Mouse (Mus musculus): ENCODE results near the gene Mapk14.
A peak's percentile ranks its signal among the peaks of the same experiment; 100 is the strongest.

Mapk14 gene

DNA sequence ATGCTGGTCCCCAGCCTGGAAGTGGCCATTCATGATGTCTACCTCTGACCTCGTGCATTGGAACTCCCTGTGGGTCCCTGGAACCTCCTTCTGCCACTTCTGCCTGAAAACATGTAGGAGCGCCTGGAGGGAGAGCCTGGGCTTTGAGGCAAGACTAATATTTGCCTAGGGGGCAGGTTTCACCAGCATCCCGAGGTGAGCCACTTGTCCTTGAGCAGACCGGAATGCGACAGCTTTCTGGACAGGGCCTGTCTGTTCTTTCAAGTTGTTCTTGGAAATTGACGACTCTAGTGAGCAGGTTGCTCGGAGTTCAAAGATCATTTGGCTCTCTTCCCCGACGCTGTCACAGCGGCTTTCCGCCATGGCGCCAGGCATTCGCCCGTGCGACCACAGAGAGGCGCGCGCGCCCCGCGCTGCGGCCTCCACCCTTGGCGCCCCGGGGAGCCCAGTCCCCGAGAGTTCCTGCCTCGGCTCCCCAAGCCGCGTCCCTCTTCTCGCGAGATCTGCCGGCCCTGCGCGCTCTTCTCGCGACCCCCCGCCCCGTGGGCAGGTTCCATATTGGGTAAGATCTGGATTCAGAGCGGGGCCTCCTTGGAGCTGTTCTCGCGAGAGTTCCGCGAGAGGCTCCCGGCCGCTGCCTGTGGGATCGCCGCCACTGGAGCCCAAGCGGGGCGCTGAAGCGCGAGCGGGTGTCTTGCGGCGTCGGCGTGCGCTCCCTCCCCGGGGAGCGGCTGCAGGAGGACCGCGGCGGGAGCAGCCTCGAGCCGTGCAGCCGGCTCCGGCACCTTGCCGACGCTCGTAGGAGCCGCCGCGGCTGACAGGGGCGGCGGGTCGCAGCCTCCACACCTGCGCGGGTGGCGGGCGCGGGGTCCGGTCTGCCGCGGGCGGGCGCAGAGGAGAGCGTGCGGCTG, at the start of gene Mapk14:
TSS of gene Mapk14 (plus strand) at position 554 of the 911 bp plus-strand sequence.
- peak; percentile 99 to 100 for DNase-seq (ENCODE audit: low spot score in 2 of 2)

DNA sequence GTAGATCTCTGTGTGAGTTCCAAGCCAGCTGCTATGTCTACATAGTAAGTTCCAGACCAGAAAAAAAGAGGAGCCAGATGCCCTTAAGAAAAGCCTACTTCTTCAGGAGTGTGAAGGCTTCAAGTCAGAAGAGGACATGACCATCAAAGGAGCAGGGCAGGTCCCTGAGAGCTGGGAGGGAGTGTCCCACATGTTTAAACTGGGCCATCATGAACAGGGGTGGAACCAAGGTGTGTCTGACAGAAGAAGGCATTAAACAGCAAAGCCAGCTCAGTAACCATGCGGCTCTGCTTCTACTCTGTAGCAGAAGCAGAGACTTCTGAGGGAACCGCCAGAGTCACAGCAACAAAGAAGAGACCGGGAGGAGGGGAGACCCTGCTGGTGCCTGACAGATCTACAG, 47.4 kb upstream of the Mapk14 start:
- DNase-seq (ENCODE audit: low spot score in 2 of 2) = no peak

DNA sequence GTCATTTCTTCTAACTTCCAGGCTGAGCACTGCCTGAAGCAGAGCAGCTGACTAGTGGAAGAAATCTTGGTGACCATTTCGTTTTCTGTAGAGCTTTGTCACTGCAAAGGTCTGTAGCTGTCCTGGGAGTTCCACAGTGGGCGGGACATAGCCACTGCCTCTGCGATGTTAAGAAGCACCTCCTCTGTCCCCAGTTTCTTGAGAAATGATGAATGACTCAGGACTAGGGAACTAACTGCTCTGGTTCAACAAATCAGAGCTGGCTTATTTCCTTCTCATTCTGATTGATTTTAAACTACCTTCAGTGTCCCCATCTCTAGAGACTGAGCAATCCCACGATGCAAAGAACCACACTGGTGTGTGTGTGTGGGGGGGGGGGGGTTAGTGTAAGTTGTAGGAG, 47.0 kb upstream of the Mapk14 start:
- no peak for DNase-seq (ENCODE audit: low spot score in 2 of 2)

DNA sequence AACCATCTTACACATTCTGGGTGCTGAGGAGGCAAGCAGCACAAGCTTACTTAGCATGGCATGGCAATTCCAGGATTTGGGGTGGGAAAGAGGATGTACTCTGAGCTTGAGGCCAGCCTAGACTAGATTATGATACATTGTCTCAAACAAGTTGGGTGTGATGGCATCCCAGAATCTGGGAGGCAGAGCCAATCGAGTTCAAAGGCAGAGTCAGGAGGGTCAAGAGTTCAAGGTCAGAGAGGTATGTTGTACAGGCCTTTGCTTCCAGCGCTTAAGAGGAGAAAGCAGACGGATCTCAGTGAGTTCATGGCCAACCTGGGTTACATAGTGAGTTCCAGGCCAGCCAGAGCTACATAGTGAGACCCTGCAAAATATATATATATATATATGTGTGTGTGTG, 44.9 kb upstream of the Mapk14 start:
- DNase-seq (ENCODE audit: low spot score in 2 of 2) = no peak

DNA sequence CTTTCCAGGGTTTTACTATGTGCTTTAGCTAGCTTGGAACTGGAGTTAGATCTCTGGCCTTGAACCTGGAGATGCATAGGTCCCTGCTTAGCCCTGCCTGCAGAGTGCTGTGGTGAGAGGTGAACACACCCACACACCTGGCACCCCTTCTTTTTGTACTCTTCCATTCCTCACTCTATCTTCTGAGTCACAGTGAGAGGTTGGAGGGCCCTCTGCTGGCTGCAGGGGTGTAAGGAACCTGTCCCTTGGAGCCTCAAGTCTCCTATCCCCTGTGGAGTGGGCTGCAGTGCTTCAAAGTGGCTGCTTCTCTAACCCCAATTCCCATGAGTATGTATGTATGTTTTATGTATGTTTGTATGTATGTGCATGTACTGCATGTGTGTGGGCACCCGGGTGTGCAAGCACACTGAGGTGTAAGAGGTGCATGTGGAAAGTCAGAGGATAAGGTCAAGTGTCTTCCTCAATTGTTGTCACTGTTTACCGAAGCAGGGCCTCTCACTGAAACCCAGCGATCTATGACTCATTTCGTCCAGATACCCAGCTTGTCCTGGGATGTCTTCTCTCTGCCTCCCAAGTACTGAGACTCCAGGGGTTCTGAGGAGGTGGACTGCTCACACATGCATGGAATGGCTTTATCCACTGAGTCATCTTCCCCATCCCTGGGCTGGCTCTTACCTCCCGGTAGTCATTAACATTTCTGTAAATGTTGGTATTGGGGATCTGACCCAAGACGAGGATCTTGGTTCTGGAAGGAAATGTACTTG, 42.3 kb upstream of the Mapk14 start:
- DNase-seq (ENCODE audit: low spot score in 2 of 2) = peak; percentile 73 to 79

DNA sequence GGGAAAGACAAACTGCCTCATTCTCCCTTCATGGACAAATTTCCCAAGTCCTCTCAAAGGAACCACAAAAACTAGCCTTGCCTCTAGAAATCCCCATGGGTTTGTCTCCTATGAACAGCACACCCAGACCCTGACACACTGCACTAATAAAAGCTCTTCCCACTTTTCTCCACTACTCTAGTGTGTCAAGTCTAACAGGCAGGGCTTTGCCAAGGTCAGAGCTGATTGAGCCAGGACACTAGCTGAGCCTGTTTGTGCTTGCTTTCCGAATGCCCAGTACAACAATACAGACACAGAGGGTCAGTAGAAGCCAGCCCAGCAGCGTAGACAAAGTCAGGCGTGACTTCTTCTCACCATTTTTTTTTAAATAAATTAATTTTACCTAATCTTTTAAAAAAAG, 40.9 kb upstream of the Mapk14 start:
- no peak for DNase-seq (ENCODE audit: low spot score in 2 of 2)

DNA sequence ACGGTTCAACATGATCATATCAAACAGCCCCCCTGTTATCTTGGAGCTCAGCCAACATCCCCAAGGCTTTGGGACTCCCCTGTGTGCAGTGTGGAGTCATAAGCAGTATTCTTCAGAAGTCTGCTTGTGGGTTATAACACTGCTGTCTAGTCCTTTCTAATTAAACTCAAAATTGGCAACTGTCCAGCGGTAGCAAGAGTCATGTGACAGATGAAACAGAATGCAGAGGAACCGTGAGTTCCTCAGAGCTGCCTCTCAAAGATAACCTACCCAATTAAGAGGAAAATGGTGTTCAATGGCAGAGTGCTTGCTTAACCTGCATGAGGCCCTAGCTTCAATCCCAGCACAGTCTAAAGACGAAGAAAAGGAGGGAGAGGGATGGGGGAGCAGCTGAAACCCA, 33.2 kb upstream of the Mapk14 start:
- DNase-seq (ENCODE audit: low spot score in 2 of 2) = peak in 1 of 2 experiments; percentile 23

DNA sequence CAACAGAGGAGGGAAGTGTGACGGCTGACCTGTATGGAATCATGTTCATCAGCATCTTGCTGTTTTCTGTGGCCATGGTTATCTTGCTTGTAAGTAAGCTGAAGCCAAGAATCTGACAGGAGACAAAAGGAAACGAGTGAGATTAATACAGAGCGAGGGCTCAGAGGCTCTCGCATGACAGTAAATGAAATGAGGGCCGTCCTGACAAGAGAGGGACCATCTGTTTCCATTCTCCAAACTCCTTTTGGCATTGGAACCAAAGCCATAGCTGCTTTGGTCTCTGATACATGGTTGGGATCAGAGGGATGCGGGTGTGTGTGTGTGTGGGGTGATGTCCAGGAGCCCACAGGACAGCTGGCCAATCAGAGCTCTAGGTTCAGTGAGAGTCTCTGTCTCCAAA, 31.6 kb upstream of the Mapk14 start:
- DNase-seq (ENCODE audit: low spot score in 2 of 2) = no peak

DNA sequence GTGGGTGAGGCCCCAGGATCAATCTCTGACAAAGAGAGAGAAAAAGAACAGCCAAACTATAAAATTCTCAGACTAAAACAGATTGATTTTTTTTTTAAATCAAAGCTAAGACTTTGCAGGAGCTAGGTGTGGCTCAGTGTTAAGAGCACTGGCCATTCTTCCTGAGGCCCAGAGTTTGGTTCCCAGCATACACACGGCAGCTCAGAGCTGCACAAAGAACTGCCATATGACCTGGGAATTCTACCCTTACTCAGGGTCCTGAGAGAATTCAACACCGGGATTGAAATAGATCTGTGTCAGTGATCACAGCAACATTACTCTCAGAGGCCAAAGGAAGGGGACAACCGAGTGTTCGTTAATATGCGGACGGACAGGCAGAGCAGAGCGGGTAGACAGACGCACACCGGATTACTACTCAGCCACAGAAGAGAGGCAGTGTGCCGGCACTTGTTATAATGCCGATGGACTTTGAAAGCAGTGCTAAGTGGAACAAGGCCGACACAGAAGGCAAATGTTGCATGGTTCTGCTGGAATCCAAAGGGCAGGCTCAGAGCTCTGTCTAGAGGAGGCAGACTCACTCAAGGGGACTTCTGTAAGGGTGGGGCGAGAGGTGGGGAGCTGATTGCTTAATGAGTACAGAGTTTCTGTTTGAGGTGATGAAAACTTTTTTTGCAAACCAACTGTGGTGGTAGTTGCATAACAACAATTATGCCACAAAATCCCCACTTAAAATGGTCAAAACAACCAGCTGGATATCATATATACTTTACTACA, 8.6 kb upstream of the Mapk14 start:
- DNase-seq (ENCODE audit: low spot score in 2 of 2) = no peak

DNA sequence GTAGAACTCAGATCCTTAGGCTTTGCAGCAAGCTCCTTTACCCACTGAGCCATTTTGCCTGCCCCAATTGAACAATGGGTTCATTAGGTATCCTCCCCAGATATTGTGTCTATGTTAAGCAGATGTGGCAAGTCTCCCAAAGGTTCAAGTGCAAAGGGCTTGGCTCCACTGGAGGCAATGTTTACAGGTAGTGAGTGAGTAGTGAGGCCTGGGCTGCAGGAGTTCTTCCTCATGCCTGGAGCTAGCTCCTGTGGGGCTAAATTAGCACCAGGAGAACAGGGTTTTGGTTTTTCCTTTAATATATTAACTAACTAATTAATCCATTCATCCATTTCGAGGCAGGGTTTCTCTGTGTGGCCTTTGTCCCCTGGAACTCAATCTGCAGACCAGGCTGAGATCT, 7.5 kb upstream of the Mapk14 start:
- DNase-seq (ENCODE audit: low spot score in 2 of 2) = no peak

DNA sequence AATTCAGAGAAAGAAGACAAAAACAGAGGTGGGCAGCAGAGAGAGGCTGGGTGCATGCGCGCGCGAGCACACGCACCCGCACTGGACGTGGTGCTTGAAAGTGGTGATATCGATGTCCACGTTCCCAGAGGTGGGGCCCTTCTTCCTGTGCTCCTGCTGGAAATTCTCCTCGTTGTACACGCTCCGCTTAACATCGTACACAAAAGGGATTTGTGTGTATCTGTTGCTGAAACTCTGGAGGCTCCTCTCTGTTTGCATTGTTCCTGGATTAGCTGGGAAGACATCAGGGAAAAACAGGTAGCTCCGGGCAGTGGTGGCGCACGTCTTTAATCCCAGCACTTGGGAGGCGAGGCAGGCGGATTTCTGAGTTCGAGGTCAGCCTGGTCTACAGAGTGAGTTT, 6.5 kb upstream of the Mapk14 start:
- no peak for DNase-seq (ENCODE audit: low spot score in 2 of 2)

DNA sequence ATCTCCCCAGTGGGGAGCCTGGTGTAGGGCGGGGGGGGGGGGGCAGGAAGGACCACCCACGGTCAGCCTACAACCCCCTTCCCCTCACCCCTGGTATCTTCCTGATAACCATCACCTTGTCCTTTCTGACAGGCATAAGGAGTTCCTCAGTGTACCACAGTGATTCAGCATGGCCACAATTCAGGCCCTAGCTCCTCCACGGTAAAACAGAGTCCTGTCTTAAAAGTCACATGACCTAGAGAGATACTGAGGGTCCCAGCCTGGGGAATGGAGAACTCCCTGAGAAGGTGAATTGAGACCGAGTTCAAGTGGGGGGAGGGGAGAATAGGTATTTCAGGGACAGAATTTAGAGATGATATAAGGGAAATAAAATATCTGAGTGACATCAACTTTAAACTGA, 3.8 kb upstream of the Mapk14 start:
- DNase-seq (ENCODE audit: low spot score in 2 of 2) = no peak

DNA sequence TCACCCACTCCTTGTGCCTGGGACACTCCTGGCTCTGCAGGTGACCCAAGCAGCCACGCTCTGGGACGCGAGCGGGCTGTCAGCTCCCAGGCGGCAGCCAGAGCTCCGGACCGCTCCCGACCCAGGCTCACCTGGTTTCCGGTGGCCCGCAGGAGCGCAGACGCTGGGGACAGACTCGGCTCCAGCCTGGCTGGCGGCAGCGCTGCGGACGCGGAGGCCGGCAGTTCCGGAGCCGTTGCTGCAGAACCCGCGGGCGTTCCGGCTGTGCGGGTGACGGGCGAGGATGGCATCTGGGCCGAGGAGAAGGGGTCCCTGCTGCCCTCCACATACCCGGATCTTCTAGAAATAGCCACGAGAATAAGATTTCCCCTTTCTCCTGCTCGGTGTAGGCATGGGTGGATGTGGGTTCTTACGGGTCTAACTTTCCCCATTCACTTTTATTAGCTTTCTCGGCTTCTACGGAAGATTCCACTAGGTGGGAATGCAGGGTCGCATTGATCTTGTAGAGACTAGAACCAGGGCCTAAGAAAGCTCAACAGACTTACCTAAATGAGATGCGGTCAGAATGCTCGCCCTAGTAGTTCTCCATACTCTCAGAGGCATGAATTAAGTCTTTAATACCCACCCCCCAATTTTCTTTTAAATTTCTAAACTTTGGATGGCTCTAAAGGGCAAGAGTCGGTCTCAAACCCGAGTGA, 1.4 kb upstream of the Mapk14 start, which contains the start of gene Slc26a8:
TSS of gene Slc26a8 (minus strand) at position 648 of the 698 bp plus-strand sequence.
- peak; percentile 34 to 57 for DNase-seq (ENCODE audit: low spot score in 2 of 2)

DNA sequence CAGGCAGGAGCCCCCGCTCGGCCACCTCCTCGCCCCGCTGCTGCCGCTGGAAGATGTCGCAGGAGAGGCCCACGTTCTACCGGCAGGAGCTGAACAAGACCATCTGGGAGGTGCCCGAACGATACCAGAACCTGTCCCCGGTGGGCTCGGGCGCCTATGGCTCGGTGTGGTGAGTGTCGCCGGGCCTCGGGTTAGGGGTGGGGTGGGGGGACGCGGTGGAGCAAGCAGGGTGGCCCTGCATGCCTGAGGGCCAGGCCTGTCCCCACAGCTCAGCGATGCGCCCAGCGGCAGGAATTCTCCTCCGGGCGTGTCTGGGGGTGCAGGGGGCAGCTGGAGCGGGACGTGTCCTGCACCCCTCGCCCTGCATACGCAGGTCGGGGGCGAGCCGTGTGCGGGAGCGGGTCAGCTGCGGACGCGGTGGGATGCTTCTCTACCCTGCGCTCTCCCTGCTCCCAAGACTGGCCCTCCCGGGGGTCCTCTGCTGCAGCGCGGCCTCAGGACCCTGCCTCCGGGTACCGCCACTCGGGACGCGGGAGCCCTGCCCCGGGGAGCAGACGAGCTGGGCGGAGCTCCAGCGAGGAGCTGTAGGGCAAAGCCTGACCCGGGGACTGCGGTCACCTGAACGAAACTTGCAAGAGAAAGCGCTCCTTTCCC, 685 bp downstream of the Mapk14 start:
- peak in 1 of 2 experiments; percentile 38 for DNase-seq (ENCODE audit: low spot score in 2 of 2)

DNA sequence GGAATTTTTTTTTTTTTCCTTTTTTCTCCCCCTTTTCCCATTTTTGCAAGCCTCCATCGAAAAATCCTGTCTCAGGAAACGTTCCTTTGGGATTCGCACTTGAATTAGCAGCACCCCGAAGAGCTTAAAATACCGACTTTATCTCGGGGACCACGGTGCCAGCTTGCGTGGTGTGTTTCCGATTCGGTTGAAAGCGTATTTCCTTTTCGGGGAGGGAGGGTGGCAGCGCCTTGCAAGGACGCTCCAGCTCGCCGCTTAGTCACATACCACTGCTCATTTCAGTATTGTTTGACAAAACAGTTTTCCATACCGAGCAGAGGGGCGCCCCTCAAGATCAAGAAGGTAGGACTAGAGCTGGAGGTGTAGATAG, 1.2 kb downstream of the Mapk14 start:
- DNase-seq (ENCODE audit: low spot score in 2 of 2) = peak; percentile 66 to 71

DNA sequence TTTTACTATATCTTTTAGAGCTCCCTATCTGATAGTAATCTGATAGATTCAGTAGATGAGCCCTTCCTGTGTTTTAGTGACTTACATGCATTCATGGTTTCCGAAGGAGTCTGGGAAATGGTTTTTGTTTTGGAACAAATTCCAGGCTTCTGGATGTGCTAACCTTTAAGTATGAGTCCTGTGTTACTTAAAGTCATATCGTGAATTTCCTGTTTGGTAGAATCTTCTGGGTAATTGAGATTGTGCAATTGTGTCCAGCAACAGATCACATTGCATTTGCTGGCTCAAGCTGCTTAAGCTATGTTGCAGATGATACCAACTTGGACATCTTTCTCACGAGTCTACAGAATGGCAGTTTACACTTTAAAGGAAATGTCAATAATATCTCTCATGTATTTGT, 2.0 kb downstream of the Mapk14 start:
- no peak for DNase-seq (ENCODE audit: low spot score in 2 of 2)

DNA sequence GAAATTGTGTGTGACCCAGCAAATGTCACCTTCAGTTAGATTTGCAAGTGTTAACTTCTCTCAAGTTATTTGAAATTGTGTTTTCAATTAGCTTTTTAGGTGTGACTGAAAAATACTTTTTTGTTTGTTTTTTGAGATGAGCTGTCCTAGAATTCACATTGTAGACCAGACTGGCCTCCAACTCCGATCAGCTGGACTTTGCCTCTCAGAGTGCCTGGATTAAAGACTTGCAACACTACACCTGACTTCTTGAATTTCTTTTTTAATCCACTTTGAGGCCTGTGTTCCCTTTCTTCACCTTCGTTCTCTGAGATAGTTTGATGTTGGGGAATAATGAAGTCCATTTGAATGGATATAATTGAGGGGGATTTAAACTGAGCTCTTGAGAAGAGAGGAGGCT, 2.9 kb downstream of the Mapk14 start:
- DNase-seq (ENCODE audit: low spot score in 2 of 2) = no peak

DNA sequence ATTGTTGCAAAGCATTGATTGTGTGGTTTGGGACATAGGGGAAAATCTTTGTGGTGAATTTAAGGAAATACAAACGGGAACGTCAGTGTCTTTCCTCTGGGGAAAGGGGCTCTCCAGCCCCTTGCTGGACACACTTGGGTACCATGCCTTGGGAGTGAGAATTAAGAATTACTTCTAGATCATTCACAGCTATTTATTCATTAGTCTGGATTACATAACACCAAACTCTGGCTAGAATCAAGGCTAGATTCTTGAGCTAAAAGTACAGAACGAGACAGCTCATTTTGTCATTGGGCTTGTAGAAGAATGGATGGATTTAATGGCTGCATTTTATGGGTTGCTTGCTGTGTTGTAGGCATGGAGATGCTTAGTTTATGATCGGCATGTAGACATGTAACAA, 3.7 kb downstream of the Mapk14 start:
- no peak for DNase-seq (ENCODE audit: low spot score in 2 of 2)

DNA sequence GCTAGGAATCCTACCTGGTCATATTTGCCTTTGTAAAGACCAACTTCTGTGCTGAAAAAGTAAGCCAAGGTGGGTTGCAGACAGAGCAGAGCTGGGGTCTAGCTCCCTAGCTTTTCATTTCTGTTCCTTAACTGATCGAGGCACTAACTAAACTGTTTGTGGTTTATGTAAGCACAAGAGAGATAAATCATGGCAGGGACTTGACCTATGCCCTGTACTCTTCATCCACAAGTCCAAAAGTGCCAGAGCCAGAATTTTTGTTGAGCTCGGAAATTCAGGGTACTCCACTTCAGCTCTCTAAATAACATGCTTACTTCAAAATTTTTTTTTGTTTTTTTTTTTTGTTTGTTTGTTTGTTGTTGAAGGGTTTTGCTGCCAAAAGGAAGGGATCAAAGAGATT, 5.5 kb downstream of the Mapk14 start:
- DNase-seq (ENCODE audit: low spot score in 2 of 2) = no peak

DNA sequence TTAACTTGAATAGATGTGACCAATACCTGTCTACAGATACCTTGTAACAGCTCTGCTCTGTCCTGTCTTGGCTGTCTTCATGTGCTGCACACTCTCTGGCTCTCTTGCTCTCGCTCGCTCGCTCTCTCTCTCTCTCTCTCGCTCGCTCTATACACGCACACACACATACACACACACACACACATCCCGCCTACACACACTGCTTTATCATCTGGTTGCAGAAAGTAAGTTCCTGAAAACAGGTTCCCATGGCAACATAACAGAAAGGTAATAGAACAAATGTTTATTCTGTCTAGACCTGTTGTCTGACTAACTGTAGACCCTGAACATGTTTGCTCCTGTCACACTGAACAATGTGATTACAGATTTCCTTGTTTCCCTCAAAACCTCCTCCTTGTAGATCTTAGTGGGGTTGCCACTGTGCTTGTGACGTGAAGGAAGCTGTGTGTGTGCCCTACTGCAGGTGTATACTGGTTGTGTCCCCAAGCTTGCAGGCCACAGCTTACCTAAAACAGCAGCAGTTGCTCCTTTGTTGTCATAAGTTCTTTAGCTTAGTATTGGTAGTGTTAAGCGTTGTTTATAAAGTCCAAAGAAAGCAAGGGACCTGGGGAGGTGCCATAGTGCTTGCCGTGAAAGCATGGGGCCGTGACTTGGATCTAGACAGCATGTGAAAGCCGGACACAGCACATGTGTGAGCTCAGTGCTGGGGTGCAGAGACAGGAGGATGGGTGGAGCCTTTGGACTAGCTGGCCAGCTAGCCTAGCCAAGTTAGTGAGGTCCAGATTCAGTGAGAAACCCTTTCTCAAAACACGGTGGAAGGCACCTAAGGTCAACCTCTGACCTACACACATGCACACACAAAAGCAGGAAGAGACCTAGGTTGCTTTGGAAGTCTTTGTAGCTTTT, 6.4 kb downstream of the Mapk14 start:
- DNase-seq (ENCODE audit: low spot score in 2 of 2) = peak; percentile 58 to 66

Data from right cerebral cortex, adult 2 months (tissue).